Mouse (Mus musculus): ENCODE data around the gene Lpp.

- no peak for TF ChIP-seq CTCF (IDR thresholded peaks at IDR 0.05; ENCODE audit: borderline replicate concordance, insufficient read depth, low read length)
- no peak for TF ChIP-seq POLR2A (IDR thresholded peaks at IDR 0.05; ENCODE audit: low read depth, low read length)
Observed at GRCm38 (mm10) chr16:24464436-24464835, 71.1 kb downstream of the Lpp start.
